Mouse (Mus musculus) layer of hippocampus, adult 18-20 months (tissue): ENCODE measurements around the gene Dhx35. TPM values are rescaled to one million over a fixed set of nuclear protein-coding genes. Genes with fewer than 3 reads are reported as not detected.

Experiments used
- DNase-seq, 2 experiments: peaks; one replicate each; pipeline ENCODE4 v3.0.0; 2022; ENCODE audit warnings: low spot score in 2 of 2
- long read RNA-seq: library from polyadenylated mRNA; stranded (forward); transcript quantifications from one replicate; pipeline ENCODE4 v2.0.0, GENCODE M21; 2021
- total RNA-seq, 2 experiments: library from RNA; stranded (reverse); gene quantifications; 2 replicates each; pipeline ENCODE4 v1.2.3; 2021

Dhx35 gene
- total RNA-seq = 10 to 100 TPM; 16.8 to 20.4 TPM
- long read RNA-seq, transcript Dhx35-202 (22 exons, 3,284 nt) = major isoform, 14 of 23 reads
- long read RNA-seq, partial matches to known transcripts = 6 of 23 reads
- long read RNA-seq, other reads (novel, unspliced or antisense) = 3 of 23 reads

DNA sequence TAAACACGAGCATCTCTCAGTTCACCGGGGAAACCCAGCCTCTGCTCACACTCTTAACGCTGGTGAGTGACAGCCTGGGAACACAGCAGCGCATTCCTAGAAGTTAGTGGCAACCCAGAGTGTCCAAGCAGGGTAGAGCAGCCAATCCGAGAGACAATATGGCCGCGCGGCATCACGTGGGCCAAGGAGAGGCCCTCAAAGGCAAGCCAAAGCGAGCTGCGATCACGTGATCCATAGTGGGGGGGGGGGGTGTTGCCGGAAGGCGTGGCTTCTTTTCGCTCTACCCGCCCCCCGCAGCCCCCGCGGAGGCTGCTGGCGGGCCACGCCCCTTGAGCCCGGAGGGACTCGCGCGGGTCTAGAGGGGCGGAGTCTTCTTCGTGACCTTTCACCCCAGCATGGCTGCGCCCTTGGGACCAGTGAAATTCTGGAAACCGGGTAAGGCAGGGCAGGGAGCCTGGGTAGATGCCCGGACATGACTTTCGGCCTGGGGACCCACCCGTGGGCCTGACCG, at the start of gene Dhx35:
Gene Dhx35, plus strand, starts transcription at position 314 of the 511 bp plus-strand sequence.
- peak; percentile 93 to 98 for DNase-seq

DNA sequence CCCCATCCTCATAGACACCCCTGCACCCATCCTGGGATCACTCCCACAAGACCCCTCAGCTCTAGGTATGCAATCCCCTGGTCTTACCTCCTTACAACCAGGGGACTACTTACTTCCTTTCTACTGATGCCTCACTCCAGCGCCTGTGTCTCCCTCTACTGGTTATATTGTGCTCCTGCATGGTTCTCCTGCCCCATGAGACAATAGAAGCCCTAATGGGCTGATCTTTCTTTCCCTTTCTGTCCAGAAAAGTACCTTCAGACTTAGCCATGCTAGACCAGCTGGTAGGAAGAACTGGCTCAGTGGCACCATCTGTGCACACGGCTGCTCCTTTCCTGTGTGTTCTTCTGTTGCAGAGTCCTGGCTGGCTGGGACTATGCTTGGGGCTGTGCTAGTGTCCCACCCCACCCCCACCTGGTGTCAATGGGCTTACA, 49.5 kb upstream of the Dhx35 start:
- DNase-seq = peak in 1 of 2 experiments; percentile 81

DNA sequence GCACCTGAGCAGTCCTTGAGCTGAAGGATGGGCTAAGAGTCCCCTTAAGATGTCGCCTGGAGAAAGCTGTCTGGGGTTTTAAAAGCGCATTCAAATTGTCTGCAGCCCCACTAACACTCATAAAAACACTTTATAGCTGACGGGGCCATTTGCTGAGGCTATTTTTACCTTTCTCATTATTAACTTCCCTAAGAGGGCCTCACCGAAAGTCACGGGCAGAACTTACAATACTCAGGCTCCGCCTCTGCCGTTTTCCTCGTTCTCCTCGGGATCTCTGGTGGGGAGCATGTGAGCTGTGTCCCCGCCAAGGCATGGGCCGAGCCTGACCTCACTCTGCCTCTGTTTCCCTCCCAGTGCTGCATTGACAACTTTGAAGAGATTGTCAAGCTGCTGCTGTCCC, 48.4 kb upstream of the Dhx35 start:
- DNase-seq = no peak

DNA sequence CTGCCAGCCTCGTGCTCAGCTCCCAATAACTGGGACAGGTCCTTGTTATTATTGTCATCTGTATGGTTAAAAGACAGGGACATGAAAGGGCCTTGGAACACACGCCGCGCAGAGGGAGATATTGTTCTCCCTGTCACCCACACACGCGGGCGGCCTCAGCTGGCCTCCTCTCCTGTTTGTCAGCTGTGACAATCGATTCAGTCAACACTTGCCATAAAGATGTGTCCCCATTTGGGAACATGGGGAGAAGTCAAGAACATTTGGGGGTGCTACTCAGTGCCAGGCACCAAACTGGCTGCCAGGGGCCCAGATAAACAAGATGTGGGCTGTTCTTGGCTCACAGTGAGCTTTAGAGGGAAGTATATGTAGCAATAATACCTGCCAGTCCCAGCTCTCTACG, 45.2 kb upstream of the Dhx35 start:
- DNase-seq = peak; percentile 82 to 94

DNA sequence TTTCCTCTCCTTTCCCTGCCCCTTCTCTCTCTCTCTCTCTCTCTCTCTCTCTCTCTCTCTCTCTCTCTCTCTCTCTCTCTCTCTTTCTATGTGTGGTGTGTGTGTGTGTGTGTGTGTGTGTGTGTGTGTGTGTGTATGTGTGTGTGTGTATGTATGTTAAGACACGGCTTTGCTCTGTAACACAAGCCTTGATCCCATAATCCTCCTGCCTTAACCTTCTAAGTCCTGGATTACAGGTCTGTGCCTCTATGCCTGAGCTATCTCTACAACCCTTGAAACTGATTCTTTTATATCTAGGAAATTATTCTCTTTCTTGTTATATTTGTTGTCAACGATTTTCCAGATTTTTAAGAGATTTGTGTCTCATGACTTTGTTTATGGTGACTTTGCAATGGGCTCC, 34.4 kb upstream of the Dhx35 start:
- DNase-seq = no peak

DNA sequence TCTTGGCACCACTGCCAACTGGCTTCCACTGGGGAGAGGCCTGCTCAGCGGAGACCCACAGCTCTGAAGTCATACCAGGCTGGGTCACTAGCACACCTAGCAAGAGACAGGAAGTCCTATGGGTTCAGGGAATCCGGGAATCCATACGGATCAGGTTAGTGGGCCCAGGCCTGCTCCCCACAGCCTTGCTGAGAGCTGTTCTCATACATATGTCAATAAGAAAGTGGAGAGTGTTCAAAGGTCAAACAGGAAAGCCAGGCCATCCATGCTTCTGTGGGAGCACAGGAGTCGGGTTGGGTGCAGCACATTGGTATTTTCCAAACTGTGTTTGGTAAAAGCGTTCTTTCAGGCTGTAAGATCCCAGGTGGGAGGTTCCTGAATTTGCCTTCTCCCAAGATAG, 32.3 kb upstream of the Dhx35 start:
- DNase-seq = no peak

DNA sequence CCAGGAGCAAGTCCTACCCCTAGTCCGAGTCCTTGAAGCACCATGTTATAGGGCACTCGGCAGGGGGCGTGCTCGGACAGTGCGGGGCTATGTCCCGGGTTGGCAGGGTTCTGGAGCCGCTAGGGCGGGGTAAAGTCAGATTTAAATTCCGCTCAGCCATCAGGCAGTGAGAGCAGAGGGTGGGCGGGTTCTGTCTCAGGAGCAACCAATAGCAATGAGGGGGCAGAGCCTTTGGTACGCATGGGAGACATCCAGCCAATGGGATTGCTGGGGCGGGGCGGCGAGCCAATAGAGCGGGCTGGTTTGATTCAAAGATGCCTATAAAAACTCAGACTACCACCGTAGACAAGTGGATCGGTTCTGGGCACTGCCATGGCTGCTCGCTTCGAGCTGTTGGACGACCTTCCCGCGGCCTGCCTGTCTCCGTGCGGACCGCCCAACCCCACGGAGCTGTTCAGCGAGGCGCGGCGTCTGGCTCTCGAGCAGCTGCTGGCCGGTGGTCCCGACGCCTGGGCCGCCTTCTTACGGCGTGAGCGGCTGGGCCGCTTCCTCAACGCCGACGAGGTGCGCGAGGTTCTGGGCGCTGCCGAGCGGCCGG, 26.8 kb upstream of the Dhx35 start, which contains the start of gene Fam83d:
Gene Fam83d, plus strand, starts transcription at position 352 of the 598 bp plus-strand sequence.
- peak; percentile 90 to 98 for DNase-seq

DNA sequence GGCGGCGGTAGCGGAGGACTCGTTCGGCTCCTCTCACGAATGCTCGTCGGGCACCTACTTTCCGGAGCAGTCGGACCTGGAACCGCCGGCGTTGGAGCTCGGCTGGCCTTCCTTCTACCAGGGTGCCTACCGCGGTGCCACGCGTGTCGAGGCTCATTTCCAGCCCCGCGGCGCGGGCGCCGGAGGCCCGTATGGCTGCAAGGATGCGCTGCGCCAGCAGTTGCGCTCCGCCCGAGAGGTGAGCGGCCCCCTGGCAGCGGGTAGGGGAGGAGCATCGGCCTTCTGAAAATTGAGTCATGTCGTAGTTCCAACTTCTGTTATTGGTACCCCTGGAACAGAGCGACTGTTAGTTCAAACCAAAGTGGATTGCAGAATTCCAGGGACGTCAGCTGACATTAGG, 26.3 kb upstream of the Dhx35 start:
- DNase-seq = no peak

DNA sequence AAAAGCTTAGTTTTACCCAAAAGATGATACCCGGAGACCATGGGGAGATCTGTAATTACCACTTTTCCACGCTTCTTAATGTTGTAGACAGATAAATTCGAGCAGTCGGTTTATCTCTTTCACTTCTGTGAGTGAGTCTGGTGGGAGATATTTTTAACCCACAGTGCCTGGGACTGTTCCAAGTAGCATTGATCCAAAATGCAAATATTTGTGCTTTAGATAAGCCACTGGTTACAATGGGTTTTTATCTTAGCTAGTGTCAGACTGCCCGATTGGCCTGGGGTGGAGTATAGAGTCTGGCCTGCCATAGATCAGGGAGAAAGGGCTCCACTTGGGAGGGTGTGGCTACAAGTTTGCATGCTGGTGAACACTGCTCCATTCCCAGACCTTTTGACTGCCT, 25.8 kb upstream of the Dhx35 start:
- DNase-seq = no peak

DNA sequence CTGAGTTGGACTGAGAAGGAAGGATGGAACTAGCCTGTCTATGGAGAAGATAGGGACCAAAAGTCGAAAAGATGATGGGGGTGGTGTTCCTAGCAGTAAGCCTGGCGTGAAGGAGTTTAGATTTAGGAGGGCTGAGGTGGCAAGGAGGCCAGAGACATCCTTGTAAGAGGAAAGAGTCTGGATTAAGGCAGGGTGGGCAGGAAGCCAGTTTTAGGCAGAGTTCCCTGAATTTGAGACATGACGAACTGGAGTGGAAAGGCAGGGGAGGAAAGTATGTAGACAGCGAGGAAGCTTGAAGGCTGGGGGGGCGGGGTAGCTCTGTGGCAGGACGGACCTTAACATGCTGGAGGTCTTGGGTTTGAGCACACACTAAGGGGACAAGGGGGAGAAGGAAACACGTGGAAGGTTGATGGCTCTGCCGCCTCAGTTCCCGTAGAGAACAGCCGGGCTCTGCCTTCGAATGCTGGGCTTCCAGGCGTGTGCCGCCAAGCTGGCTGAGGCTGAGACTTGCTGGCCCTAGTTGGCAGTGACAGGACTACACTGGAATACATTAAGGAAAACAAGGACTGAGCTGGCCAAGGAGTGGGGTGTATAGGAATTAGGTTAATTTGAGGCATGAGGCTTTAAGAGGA, 24.4 kb upstream of the Dhx35 start:
- DNase-seq = no peak

DNA sequence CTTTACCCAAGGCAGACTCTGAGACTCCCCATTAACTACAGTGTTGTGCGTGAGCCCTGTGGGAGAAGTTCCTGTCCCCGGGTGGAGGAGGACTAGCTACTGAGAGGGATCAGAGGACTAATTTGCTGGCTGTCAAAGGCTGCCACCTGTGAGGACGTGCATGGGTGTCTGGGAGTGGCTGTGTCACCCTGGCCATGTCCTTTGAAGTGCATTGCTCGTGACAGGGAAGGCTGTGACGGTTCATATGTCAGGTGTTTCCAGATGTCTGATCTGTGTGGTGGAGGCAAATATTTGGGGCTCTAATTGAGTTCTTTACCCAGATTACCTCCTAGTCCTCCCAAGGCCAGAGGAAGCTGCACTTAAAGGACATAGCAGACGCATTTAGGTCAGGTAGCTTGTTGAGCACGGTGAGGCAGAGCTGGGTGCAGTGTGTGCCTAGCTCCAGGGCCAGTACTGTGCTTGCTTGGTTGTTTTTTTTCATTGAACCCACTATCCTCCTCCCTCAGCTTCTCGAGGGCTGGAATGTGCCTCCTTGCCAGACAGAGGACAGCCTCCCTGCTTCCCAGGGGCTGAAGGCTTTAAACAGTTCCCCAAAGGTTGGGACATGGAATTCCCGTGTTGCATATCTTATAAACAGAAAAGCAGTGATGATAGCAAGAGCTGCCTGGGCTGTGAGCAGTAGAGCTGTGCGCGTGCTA, 23.4 kb upstream of the Dhx35 start:
- DNase-seq = no peak

DNA sequence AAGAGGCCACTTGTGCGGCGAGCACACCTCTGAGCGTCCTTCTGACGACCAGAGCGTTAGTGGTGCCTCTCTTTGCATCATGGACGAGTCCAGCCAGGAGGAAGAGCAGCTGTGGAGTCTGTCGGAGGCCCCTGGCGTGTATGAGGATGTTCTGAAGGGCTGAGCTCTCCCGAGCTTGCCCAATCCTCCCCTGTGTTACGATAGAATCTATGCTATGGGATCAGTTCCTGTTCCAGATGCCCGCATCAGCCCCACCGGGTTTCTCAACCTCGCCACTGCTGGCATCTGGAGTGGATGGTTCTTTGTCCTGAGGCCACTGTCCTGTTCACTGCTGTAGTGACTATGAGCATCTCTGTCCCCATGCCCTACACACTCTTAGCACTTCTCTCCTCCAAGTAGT, 21.8 kb upstream of the Dhx35 start:
- DNase-seq = no peak

DNA sequence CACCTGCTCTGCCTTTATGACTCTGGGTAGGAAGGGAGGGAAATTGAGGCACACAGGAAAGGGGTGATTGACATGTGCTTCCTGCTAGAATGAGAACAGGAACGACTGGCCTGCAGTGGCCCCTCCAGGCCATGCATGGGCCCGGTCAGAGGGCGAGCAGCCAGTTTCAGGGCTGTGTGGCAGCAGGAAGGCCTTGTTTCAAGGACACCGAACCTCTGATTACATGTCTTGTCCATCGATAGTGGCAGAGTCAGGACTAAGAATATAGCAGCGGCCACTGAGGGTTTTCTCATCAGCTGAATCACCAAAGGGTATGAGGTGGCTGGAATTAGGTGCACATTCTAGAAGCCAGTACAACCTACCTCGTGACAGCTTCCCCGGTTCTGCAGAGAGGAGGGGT, 19.7 kb upstream of the Dhx35 start:
- no peak for DNase-seq

DNA sequence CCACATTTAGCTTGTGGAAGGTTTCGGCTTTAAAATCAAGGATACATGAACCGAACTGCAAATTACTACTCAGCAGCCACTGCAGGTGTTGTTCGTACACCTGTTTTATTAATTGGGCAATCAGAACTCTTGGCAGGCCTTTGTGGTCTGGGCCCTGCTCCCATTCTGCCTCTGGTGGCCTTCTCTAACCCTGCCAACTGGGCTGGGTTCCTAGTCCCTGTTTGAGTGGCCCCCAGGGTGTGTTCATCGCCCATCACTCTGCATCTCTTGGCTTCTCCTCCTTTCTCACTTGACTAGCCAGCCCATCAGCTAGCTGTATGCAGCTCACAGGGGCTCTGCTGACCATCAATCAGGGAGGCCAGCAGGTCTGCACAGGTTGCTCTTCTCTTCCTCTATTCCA, 17.9 kb upstream of the Dhx35 start:
- no peak for DNase-seq

DNA sequence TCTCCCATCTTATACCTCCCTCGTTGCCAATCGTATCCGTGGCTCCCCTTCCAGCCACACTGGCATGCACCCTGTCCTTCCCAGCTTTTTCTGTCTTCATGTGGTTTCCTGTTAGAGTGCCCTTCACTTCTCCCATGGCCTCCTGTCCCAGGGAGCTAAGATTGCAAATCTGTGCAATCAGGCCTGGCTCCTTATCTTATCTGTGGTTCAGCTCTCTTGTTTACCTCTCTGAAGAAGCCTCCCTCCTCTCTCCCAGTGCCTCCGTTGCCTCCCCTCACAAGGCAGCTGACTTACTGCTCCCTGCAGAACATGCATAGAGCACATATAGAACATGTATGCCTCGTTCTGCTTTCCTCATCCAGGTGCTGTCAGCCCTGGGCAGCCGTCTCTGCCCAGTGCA, 17.1 kb upstream of the Dhx35 start:
- no peak for DNase-seq

DNA sequence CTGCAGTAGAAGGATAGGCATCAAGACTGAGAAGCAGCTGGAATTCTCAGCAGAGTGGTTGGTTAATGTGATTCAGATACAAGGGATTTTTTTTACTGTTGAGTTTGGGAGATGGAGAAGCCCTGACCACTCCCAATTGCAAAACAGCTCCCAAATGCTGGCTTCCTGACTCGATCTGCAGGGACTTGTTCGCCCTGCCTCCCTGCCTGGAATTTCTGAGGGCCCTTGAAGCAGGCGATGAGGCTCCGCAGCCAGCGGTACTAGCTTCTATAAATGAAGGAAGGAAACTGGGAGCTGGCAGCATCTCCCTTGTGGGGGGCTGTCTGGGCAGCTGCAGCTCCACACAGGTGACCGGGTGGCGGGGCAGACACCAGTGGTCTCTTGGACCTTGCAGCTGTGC, 16.3 kb upstream of the Dhx35 start:
- no peak for DNase-seq

DNA sequence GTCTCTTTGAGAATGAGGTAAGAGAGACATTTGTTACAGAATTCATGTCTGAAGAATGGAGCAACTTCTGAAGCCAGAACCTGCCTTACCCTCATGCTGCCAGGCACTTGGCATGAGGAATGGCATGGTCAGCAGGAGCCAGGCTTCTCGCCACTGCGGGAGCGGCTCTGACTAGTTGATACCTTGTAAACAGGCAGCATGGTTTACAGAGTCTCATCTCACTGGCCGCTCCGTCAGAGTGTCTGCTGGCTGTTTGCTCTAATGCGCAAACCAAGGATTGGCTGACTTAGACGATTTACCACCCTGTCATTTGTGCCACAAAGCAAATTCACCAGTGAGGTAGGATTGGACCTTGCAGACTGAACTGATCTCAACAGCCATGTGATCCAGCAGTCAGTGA, 13.5 kb upstream of the Dhx35 start:
- no peak for DNase-seq

DNA sequence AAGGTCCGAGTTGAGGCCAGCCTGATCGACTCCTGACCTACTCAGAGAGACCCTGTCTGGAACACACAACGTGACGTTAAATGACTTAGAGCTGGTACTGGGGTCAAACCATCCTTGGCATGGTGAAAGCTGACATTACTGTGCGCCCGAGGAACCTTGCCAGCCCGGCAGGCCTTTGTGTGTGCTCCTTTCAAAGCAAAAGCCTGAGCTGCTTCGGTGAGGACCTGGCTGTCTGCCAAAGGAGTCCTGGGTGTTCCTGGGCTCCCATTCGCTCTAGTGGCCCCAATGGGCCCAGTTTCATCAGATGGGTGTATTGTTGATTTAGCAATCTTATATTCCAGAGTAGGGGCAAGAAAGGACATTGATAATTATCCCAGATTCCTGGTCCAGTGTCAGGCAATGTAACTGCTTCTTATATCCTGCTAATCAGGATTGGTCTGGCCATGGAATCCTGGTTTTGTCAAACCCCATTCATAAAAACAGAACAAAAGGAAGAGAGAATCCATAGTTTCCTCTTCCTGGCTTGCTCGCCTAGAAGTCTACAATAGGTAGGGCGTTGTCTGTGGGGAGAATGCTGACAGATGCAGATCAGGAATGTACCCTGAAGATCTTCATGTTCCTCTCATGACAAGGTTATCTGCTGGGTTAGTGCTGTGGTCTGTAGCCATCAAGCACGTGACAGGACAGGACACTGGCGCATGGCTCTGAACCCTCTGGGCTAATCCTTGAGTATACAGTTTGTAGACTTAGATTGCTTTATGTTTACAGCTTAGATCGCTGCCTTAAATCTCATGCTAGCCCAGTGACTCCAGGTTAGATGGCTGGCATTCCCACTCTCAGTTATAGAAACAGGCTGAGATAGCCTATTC, 7.4 kb upstream of the Dhx35 start:
- no peak for DNase-seq

DNA sequence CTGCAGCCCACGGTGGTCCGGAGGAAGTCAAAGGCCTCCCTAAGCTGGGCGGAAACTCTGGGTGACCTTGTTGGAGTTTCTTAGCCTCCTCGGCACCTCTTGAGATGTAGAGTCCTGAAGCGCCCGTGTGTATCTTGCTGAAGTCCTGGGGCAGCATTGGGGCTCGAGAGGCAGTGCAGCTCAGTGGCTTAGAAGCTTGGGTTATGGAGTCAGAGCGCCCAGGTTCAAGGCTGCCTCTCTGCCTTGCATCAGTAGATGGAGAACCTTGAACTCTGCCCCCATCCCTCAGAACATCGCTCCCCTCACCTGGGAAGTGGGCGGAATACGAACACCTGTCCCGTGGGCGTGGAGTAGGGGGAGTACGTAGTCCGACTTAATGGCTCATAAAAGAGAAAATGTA, 436 bp downstream of the Dhx35 start:
- no peak for DNase-seq

DNA sequence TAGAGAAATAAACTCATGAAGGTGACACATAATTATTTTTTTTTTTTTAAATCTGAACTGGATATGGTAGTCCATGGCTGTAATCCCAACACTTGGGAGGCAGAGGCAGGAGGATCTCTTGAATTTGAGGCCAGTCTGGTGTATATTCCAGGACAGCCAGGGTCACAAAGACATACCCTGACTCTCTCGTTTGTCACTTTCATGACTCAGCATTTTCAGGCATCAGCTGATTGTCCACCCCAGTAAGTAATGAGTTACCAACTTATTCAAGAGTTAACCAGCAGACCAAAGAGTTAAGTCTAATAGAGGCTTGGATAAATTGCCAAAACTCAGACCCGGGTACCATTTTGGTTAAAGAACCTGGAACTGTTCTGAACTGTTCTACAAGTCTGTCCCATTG, 1.3 kb downstream of the Dhx35 start:
- no peak for DNase-seq

DNA sequence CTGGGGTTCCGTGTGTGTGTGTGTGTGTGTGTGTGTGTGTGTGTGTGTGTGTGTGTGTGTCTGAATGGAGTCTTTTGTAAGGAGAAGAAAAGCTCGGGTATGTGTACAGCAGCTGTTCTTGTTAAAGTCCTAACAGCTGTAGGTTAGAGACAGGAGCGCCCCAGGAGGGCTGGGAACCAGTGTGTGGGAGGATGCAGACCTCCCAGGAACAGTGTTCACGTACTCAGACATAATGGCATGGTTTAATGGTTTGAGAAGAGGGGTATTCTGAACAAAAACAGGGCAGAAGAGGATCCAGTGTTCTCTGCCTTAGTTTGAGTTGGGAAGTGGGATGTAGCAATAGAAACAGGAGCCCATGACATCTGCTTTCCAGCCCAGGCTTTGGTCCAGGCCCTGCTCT, 4.7 kb downstream of the Dhx35 start:
- DNase-seq = no peak
